Mouse (Mus musculus) cortical plate, adult 2 months (tissue): Measurements from ENCODE around the gene Rps16.

Source experiments
- CTCF ChIP-seq: fragments of 200-500 bp; IDR thresholded peaks from 2 replicates; pipeline ENCODE4 v1.5.1; 2011; ENCODE audit warnings: mild to moderate bottlenecking, control low read depth, low read length; ENCODE audit not compliant: insufficient read depth; ENCODE audit errors: extremely low read depth
- POLR2A ChIP-seq: fragments of 200-500 bp; IDR thresholded peaks from 2 replicates; pipeline ENCODE4 v1.6.1; 2011; ENCODE audit warnings: mild to moderate bottlenecking, low read length, control low read depth; ENCODE audit not compliant: insufficient read depth; ENCODE audit errors: extremely low read depth

GRCm38 (mm10) chr7:28398696-28399340 lies 48.4 kb downstream of the Rps16 start:
- no peak for TF ChIP-seq CTCF
- no peak for TF ChIP-seq POLR2A
